Mouse (Mus musculus) T-cell, adult 2 months (primary cell): ENCODE data around the gene Lrrc46.

Experiments used
- DNase-seq: peaks from one replicate; pipeline ENCODE4 v3.0.0; 2022; ENCODE audit warnings: low spot score

Gene Lrrc46

DNA sequence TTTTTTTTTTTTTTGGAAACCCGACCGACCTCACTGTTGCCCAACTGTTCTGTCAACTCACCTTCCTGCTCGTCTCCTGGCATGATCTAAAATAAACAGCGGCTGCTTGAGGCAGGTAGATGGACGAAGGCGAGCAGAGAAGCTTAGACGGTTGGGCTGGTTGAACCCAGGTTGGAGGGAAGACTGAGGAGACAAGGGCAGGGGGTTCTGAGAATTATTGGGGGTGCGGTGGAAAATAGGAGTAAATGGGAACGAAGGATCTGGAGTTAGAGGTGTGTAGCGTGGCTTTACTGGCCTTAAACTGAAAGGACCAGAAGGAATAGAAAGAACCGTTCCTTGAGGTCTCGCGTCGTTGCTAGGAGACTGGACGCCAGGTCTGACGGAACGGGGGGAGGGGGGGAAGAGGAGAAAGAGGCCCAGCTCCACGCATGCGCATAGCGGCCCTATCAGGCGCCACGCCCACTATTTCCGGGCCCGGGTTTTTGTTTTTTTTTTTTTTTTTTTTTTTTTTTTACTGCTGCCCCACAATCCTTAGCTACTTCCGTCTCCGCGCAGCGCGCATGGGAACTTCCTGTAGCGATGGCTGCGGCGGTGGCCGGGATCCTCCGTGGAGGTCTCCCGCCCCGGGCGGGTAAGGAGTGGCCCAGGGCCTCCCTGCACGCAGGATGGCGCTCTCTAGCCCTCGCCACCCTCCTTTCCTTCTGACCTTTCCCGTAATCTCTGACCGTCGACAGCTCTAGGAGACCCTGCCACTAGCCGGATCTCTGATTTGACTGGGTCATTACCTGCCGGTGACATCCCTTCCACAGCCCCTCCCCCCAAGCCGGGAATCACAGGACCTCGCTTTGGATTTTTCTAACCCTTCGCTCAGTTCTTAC is at the start of gene Lrrc46, which contains the start of gene Mrpl10:
Lrrc46 (minus strand) TSS at position 386 of the 878 bp plus-strand sequence.
Mrpl10 (plus strand) TSS at position 539 of the 878 bp plus-strand sequence.
- peak; percentile 86 for DNase-seq

- no peak for DNase-seq
Observed at GRCm38 (mm10) chr11:97086365-97086764, 45.2 kb upstream of the Lrrc46 start.

DNA sequence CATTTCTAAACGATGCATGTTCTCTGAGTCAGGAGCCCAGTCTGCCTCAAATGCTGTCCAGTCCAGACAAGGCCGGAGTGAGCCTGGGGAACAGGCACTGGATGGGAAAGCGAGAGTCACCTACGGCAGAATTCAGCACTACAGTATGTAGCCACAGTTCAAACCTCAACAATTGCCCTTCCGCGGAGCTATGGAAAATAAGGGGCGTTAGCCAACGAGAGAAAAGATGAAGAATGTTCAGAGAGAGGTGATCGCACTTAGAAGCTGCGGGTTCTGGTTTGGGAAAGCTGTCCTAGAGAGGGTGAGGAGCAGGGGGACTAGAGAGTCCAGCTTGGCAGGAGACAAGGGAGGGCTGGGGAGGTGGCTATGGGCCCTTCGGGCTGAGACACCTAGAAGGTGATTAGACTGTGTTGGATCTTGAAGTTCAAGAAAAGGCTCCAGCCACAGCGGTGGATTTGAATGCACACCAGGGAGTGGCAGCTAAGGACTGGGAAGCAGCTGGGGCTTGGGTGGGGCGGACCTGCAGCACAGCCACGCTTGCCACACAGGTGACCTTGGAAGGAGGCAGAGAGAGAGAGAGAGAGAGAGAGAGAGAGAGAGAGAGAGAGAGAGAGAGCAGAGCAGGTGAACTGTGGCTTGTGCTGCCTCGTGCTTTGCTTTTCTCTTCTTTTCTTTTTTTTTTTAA is 43.8 kb upstream of the Lrrc46 start:
- no peak for DNase-seq

DNA sequence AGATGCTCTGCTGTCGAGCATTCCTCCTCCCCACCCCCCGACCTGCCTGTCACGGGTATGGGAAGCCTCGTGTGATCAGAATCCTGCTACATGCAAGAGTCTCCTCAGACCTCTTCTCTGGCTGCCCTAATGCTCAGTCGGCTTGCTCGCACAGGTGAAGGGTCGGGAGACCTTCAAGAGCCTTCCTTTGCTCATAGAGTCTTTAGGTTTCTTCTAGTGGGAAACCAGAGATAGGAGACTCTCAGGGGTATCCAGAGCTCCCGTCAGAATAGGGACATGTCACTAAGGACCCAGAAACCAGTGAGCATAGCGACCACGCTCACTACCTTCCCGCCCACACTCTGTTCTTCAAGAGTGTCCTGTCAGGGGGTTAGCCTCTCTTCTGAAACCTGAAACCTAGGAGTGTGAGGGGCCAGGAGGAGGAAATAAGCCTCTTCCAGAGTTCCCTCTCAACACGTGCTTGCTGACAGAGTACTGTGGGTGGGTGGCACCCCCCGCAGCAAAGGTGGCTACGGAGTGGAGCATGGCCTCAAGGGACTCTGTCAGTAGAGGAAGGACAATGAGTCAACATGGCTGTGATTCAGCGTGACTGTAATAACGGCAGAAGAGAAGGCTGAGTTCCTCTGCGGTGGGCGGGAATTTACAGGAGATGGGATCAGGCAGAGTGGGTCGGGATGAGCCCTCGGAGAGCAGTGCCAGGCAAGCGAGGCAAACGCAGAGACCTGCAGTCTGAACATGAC is 42.4 kb upstream of the Lrrc46 start:
- DNase-seq, result no peak

DNA sequence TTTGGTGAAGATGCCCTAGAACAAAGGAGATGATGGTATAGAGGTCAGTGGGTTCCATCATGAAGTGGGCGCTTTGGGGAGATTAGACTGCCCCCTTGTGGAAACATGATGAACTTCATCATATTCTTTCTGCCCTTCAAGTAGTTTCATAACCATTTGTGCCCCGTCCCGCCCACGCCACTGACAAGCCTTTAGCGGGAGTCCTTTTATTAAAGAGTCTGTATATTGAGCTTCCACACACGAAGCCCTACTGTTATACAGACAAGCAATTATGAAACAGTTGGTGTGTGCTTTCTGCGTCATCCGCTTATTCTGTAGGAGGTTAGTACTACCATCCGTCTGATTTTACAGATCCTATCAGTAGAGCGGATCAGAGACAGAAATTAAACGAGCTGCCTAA is 41.8 kb upstream of the Lrrc46 start:
- DNase-seq, result peak; percentile 53

DNA sequence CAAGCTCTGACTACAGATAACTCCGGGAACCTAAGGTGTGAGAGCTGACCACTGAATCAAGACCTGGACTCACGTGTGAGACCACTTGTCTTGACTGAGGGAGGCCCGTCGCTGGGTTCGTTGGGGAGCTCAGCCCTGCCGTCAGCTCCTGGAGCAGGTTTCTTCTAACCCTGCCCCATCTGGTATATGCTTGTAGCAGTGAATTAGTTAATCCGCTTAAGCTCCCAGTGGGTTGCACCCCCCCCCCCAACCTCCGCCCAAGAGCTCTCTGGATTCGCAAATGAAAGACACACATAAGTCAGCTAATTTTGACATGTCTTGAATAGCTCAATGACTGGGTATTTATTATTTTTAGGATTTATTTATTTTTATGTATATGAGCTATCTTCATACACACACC is 39.1 kb upstream of the Lrrc46 start:
- DNase-seq, result no peak

GRCm38 (mm10) chr11:97078751-97079150 is 37.5 kb upstream of the Lrrc46 start:
- no peak for DNase-seq

DNA sequence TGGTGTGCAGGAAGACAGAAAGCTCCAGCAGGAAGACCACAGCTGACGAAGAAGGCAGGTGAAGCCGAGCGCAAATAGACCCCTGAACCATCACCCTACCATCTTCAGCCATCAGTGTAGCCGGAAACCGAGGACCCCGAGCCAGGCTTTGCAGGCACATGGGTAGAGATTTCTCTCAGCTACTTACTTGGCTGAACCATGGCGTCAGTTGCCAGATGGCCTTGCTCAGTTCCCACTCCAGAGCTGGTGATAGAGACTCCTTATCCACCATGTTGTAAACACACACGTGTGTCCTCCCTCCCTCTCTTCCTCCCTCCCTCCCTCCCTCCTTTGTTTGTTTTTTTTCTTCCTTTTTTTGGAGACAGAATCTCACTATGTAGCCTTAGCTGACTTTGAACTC is 33.0 kb upstream of the Lrrc46 start:
- DNase-seq, result no peak

GRCm38 (mm10) chr11:97072533-97072932 is 31.3 kb upstream of the Lrrc46 start:
- peak; percentile 25 for DNase-seq

GRCm38 (mm10) chr11:97071129-97071528 is 29.9 kb upstream of the Lrrc46 start:
- no peak for DNase-seq

GRCm38 (mm10) chr11:97069770-97070169 is 28.6 kb upstream of the Lrrc46 start:
- DNase-seq, result no peak

GRCm38 (mm10) chr11:97069333-97069732 is 28.1 kb upstream of the Lrrc46 start:
- no peak for DNase-seq

DNA sequence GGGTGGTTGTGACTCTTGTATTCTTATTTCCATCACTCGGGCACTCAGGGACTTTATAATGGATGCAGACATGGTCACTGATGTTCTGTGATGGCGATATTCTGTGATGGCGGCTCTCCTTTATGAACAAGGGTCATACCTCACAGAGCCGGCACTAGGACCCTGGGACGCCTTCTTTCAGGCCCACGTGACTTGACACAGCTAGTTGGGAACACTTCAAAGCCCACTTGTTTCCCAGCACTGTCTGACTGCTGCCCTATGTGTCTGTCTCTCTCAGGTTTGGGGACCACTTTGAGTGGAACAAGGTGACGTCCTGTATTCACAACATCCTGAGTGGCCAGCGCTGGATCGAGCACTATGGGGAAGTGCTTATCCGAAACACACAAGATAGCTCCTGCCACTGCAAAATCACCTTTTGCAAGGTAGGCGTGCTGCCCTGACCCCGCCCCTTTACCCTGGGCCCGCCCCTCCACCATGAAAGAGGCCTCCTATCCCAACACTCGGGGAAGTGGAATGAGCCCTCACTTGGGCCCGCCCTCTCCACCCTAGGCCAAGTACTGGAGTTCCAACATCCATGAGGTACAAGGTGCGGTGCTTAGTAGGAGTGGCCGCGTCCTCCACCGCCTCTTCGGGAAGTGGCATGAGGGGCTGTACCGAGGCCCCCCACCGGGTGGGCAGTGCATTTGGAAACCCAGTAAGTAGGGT is 25.6 kb upstream of the Lrrc46 start:
- no peak for DNase-seq

DNA sequence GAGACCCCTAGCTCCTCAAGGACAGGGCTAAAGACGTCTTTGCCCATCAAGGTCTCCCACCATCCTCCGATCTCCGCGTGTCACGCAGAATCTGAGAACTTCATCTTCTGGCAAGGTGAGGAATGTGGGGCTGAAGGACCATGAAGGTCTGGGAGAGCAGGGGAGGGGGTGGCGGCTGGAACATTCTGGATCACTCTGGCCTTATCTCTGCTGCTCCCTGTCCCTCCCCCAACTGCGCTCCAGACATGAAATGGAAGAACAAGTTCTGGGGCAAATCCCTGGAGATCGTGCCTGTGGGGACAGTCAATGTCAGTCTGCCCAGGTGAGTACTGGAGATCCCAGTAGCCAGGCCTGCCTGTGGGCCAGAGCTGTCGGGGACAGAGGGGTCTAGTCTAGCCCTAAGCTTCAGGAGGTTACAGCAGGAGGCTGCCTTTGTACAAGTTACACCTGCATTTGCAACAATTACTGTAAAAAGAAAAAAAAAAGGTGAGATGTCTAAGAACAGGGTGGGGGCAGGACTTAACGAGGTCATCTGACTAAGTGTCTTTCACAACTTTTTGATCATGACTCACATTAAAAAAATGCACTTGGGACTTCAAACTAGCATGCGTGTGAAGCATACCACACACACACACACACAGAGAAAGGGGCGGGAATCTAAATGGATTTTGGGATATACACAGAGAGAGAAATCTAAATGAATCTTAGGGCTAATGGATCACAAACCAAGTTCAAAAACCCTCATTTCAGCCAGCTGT is 24.5 kb upstream of the Lrrc46 start:
- DNase-seq, result no peak

DNA sequence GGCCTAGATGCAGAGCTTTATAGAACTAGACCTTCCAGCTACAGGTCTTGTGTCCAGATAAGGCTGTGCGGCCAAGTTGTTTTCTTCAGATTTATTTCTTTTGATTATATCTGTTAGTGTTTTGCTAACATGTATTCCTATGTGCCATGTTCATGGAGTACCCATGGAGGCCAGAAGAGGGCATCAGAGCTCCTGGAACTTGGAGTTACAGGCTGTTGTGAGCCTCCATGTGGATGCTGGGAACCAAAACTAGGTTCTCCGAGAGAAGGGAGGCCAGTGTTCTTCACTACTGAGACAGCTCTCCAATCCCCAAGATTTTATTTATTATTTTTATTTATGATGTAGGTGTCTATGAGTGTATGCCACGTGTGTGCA is 22.7 kb upstream of the Lrrc46 start:
- no peak for DNase-seq

DNA sequence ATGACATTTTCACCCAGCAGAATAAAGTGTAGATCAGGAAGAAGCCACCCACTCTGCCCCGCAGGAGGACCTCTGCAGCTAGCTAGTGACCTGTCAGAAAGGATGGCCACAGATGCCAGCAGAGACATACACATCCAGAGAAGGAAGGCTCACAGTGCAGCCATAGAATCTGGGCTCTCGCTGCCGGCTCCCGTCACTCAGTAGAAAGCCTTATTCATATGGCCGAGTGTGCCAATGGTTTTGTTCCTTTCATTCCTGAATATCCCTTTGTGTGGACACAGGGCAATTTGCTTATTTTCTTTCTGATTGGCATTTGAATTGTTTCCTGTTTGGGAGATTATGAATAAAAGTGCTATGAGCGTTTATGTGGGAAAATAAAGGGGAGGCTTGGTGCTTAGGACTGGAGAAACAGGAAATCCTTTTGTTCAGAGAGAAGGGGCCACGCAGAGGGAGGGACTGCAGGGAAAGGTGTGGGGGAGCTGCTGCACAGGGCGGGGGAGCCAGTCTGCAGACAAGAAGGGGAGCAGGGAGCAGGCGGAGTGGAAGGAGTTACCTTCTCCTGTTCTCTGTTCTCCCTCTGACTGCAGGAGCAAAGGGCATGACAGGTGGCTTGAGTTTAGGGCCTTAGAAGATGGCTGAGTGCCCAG is 22.2 kb upstream of the Lrrc46 start:
- DNase-seq, result no peak

DNA sequence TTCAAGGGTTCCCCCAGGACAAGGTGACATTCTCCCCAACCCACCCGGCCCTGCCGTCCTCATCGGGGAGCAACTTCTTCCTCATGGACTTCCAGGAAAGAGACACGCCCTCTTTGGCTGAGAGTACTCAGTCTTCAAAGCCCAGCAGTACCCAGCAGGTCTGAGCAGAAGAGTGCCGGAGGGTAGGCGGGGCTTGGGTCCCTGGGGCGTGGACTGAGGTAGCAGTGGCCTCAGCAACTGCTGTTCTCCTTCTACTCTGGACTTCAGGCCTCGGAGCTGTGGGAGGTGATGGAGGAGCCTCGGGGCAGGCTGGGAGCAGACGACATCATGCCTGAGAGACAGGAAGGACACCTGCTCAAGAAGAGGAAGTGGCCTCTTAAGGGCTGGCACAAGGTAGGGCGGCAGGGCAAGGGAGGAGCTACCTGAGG is 11.0 kb upstream of the Lrrc46 start:
- DNase-seq, result no peak

- DNase-seq, result no peak
Observed at GRCm38 (mm10) chr11:97050944-97051586, 9.9 kb upstream of the Lrrc46 start.

DNA sequence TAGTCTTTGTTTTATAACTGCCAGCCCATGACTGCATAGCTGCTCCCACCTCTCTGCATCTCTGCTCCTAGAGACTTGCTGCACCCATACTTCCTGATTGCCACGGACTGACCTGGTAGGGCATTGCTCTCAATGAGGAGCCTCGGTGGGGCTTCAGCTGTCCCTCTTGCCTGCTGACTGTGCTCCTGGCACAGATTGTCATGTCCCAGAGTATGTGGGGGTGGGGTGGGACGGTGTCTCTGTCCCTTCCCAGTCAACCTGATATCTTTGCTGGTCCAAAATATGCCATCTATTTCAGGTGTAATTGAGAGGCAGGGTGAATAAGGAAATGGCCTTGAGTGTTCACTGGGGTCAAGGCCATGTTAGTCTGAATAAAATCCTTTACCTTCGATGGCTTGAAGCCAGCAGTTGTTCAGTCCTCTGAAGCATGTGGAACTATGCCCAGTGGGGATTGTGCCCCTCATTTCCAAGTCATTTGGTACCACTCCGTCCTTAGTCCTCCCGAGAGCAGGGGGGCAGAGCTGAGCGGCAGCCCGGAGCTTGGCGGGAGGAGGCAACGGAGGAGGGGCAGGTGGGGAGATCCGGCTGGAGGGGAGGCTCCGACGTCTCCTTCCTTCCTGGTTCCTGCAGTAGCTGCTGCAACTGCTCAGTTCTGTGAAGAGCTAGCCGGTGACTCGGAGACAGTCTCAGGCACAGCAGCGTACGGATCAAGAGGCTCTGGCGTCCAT is 9.2 kb upstream of the Lrrc46 start, which contains the start of gene Osbpl7:
Osbpl7 (plus strand) TSS at position 413 of the 728 bp plus-strand sequence.
- DNase-seq, result peak; percentile 81
